Mouse (Mus musculus): ENCODE data around the gene Pgrmc2. TPM values are rescaled to one million over a fixed set of nuclear protein-coding genes. Genes with fewer than 3 reads are reported as not detected.

Gene Pgrmc2
- total and polyA plus RNA-seq, 2 experiments from 2014 or later: 27.9 to 28.4 TPM

GRCm38 (mm10) chr3:41065320-41065719 is 17.5 kb downstream of the Pgrmc2 start:
- no peak for TF ChIP-seq CTCF (IDR thresholded peaks at IDR 0.05)
- WGBS: 97% methylated on average over 2 of the region's 2 CpGs
- ATAC-seq (ENCODE audit: low FRiP score): no peak

DNA sequence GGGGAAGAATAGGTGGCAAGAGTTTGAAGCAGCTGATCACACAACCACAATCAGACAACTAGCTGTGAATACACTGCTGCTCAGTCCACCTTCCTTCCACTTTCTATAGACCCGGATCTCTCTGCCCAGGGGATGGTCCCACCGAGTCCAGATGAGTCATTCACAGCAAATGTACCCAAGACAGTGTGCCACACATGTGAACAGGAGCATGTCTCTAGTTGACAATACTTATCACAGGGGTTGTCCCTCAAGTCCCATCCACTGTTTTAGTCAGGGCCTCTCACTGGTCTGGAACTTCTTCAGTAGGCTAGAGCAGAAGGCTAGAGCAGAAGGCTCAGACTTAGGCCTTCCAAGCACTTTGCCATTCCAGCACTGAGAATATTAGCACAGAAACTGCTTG is 20.1 kb downstream of the Pgrmc2 start:
- Histone ChIP-seq H3K4me3 (ENCODE audit: low read depth, low read length) (no peak overlapping the region), H3K9me3 (ENCODE audit: low read length) (no peaks in the 10 kb centered on the region), H3K4me1 (ENCODE audit: insufficient read depth, low read length) (no peaks in the 10 kb centered on the region), H3K27me3 (ENCODE audit: insufficient read depth, low read length) (no peaks in the 10 kb centered on the region), H3K27ac (ENCODE audit: low read depth, low read length) (no peak overlapping the region), H3K4me2 (ENCODE audit: low read depth, low read length, poor library complexity, severe bottlenecking) (no peak overlapping the region), H3K9ac (replicated peaks; ENCODE audit: low read length, poor library complexity, severe bottlenecking) (no peak overlapping the region), H3K36me3 (ENCODE audit: insufficient read depth, low read length) (peaks cover 15% of the 10 kb centered on the region)
- DNase-seq (ENCODE audit: low spot score) (no peak), ATAC-seq (ENCODE audit: low FRiP score) (no peak)
- TF ChIP-seq CTCF (IDR thresholded peaks at IDR 0.05): no peak
- 94% methylated on average over 2 of the region's 2 CpGs for WGBS

More at GRCm38 (mm10) chr3:41065320-41065719, 17.5 kb downstream of the Pgrmc2 start:
- DNase-seq (ENCODE audit: low spot score): no peak
- Histone ChIP-seq H3K4me1 (ENCODE audit: insufficient read depth, low read length) (no peaks in the 10 kb centered on the region), H3K27ac (ENCODE audit: low read depth, low read length) (no peak overlapping the region), H3K4me2 (ENCODE audit: low read depth, low read length, poor library complexity, severe bottlenecking) (no peak overlapping the region), H3K36me3 (ENCODE audit: insufficient read depth, low read length) (peaks cover 25% of the 10 kb centered on the region), H3K9ac (replicated peaks; ENCODE audit: low read length, poor library complexity, severe bottlenecking) (no peak overlapping the region), H3K9me3 (ENCODE audit: low read length) (no peaks in the 10 kb centered on the region), H3K27me3 (ENCODE audit: insufficient read depth, low read length) (no peaks in the 10 kb centered on the region), H3K4me3 (ENCODE audit: low read depth, low read length) (no peak overlapping the region)

- H3K27ac ChIP-seq (ENCODE audit: low read depth, low read length): no peak overlapping the region
- no peak for DNase-seq (ENCODE audit: low spot score)
- no peaks in the 10 kb centered on the region for H3K9me3 ChIP-seq (ENCODE audit: low read length)
- no peak overlapping the region for H3K4me2 ChIP-seq (ENCODE audit: low read depth, low read length, poor library complexity, severe bottlenecking)
- peaks cover 7% of the 10 kb centered on the region; the same call in 1 of the 2 replicates for H3K36me3 ChIP-seq (ENCODE audit: insufficient read depth, low read length)
- no peak for TF ChIP-seq CTCF (IDR thresholded peaks at IDR 0.05)
- H3K4me3 ChIP-seq (ENCODE audit: low read depth, low read length): no peak overlapping the region
- WGBS: 94% methylated on average over 3 of the region's 3 CpGs
- no peak for ATAC-seq (ENCODE audit: low FRiP score)
- no peaks in the 10 kb centered on the region for H3K27me3 ChIP-seq (ENCODE audit: insufficient read depth, low read length)
- H3K4me1 ChIP-seq (ENCODE audit: insufficient read depth, low read length): no peaks in the 10 kb centered on the region
- H3K9ac ChIP-seq (replicated peaks; ENCODE audit: low read length, poor library complexity, severe bottlenecking): no peak overlapping the region
Observed at GRCm38 (mm10) chr3:41061831-41062565, 20.8 kb downstream of the Pgrmc2 start.

GRCm38 (mm10) chr3:41059249-41059648 is 23.6 kb downstream of the Pgrmc2 start:
- Histone ChIP-seq H3K27ac (ENCODE audit: low read depth, low read length) (no peak overlapping the region), H3K4me3 (ENCODE audit: low read depth, low read length) (no peak overlapping the region), H3K9me3 (ENCODE audit: low read length) (peaks cover 6% of the 10 kb centered on the region; the same call in 1 of the 2 replicates), H3K27me3 (ENCODE audit: insufficient read depth, low read length) (no peaks in the 10 kb centered on the region), H3K36me3 (ENCODE audit: insufficient read depth, low read length) (peaks cover 7% of the 10 kb centered on the region; the same call in 1 of the 2 replicates), H3K4me2 (ENCODE audit: low read depth, low read length, poor library complexity, severe bottlenecking) (no peak overlapping the region), H3K4me1 (ENCODE audit: insufficient read depth, low read length) (no peaks in the 10 kb centered on the region), H3K9ac (replicated peaks; ENCODE audit: low read length, poor library complexity, severe bottlenecking) (no peak overlapping the region)
- no peak for TF ChIP-seq CTCF (IDR thresholded peaks at IDR 0.05)
- ATAC-seq (ENCODE audit: low FRiP score): no peak
- DNase-seq (ENCODE audit: low spot score): no peak
- 91% methylated on average over 3 of the region's 3 CpGs for WGBS

DNA sequence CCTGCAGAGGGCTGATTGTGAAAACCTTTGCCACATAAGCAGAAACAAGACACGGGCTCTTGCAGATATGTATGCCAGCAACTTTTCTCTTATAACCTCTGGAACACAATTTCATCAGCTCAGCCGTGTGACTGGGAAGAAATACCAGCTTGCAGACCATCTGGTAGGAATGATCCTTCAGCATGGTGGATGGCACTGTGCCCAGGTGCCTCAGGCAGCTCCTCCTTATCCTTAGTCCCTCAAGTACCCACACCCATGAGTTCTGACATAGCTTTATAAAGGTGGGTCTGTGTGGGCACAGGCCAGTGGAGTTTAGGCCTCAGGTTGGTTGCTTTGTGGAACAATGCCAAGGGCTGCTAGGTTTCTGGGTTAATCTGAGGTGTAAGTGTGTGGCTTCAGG is 24.5 kb downstream of the Pgrmc2 start:
- no peak overlapping the region for H3K27ac ChIP-seq (ENCODE audit: low read depth, low read length)
- no peak overlapping the region for H3K4me2 ChIP-seq (ENCODE audit: low read depth, low read length, poor library complexity, severe bottlenecking)
- peak; percentile 67 for DNase-seq (ENCODE audit: low spot score)
- no peaks in the 10 kb centered on the region for H3K4me1 ChIP-seq (ENCODE audit: insufficient read depth, low read length)
- H3K9me3 ChIP-seq (ENCODE audit: low read length): peaks cover 6% of the 10 kb centered on the region; the same call in 1 of the 2 replicates
- ATAC-seq (ENCODE audit: low FRiP score): no peak
- H3K9ac ChIP-seq (replicated peaks; ENCODE audit: low read length, poor library complexity, severe bottlenecking): no peak overlapping the region
- 73% methylated on average over 2 of the region's 2 CpGs for WGBS
- TF ChIP-seq CTCF (IDR thresholded peaks at IDR 0.05): no peak
- peaks cover 3% of the 10 kb centered on the region; the same call in 1 of the 2 replicates for H3K36me3 ChIP-seq (ENCODE audit: insufficient read depth, low read length)
- no peaks in the 10 kb centered on the region for H3K27me3 ChIP-seq (ENCODE audit: insufficient read depth, low read length)
- H3K4me3 ChIP-seq (ENCODE audit: low read depth, low read length): no peak overlapping the region

DNA sequence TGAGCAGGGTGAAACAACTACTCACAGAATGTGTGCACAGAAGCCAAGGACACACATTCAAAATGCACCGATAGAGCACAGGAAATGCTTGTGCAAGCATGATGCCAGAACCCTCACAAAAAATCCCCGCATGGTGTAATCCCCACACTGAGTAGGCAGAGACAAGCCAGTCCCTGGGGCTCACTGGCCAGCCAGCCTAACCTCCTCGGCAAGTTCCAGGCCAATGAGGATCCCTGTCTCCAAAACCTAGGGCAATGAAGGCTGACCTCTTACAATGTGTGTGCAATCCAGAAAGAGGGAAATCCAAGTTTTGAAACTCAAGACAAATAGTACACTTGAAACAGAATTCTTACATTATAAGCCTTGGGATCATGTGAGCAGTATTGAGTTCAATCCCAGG is 29.5 kb downstream of the Pgrmc2 start:
- no peak for TF ChIP-seq CTCF (IDR thresholded peaks at IDR 0.05)
- no peaks in the 10 kb centered on the region for H3K27me3 ChIP-seq (ENCODE audit: insufficient read depth, low read length)
- no peak overlapping the region for H3K27ac ChIP-seq (ENCODE audit: low read depth, low read length)
- WGBS: 91% methylated on average over 3 of the region's 3 CpGs
- H3K9ac ChIP-seq (replicated peaks; ENCODE audit: low read length, poor library complexity, severe bottlenecking): no peak overlapping the region
- no peak overlapping the region for H3K4me2 ChIP-seq (ENCODE audit: low read depth, low read length, poor library complexity, severe bottlenecking)
- no peak for ATAC-seq (ENCODE audit: low FRiP score)
- H3K4me1 ChIP-seq (ENCODE audit: insufficient read depth, low read length): no peaks in the 10 kb centered on the region
- H3K36me3 ChIP-seq (ENCODE audit: insufficient read depth, low read length): no peaks in the 10 kb centered on the region
- H3K9me3 ChIP-seq (ENCODE audit: low read length): peaks cover 6% of the 10 kb centered on the region; the same call in 1 of the 2 replicates
- DNase-seq (ENCODE audit: low spot score): no peak
- no peak overlapping the region for H3K4me3 ChIP-seq (ENCODE audit: low read depth, low read length)

Data from midbrain, postnatal 0 days (tissue).